Mouse (Mus musculus): ENCODE measurements around the gene Fam57b.

Fam57b gene

GRCm38 (mm10) chr7:126799468-126800268 lies 2.2 kb downstream of the Fam57b start:
- DNase-seq, result no peak

- no peak for DNase-seq
Measured at GRCm38 (mm10) chr7:126800269-126801056, 3.0 kb downstream of the Fam57b start.

- DNase-seq, result no peak
Measured at GRCm38 (mm10) chr7:126801057-126801422, 3.6 kb downstream of the Fam57b start.

GRCm38 (mm10) chr7:126802134-126802889 lies 4.8 kb downstream of the Fam57b start:
- no peak for DNase-seq

GRCm38 (mm10) chr7:126803181-126803580 lies 5.7 kb downstream of the Fam57b start:
- no peak for DNase-seq

- DNase-seq, result no peak
Measured at GRCm38 (mm10) chr7:126803751-126804150, 6.3 kb downstream of the Fam57b start.

- peak; percentile 51 for DNase-seq
Measured at GRCm38 (mm10) chr7:126806956-126807355, 9.5 kb downstream of the Fam57b start.

GRCm38 (mm10) chr7:126807405-126807804 lies 9.9 kb downstream of the Fam57b start:
- DNase-seq, result no peak

- peak; percentile 83 for DNase-seq
Measured at GRCm38 (mm10) chr7:126808703-126809455, 11.4 kb downstream of the Fam57b start.

GRCm38 (mm10) chr7:126809723-126810369 lies 12.4 kb downstream of the Fam57b start:
- DNase-seq, result no peak

- no peak for DNase-seq
Measured at GRCm38 (mm10) chr7:126815726-126816222, 18.3 kb downstream of the Fam57b start.

GRCm38 (mm10) chr7:126816494-126816893 lies 19.0 kb downstream of the Fam57b start:
- no peak for DNase-seq

GRCm38 (mm10) chr7:126817595-126817994 lies 20.1 kb downstream of the Fam57b start:
- DNase-seq, result no peak

GRCm38 (mm10) chr7:126818818-126819217 lies 21.4 kb downstream of the Fam57b start:
- DNase-seq, result no peak

GRCm38 (mm10) chr7:126821835-126822511 lies 24.5 kb downstream of the Fam57b start:
- DNase-seq, result peak; percentile 89

GRCm38 (mm10) chr7:126822741-126823140 lies 25.3 kb downstream of the Fam57b start:
- DNase-seq, result no peak

GRCm38 (mm10) chr7:126823202-126823711 lies 25.8 kb downstream of the Fam57b start:
- DNase-seq, result no peak

- no peak for DNase-seq
Measured at GRCm38 (mm10) chr7:126823940-126824339, 26.5 kb downstream of the Fam57b start.

- no peak for DNase-seq
Measured at GRCm38 (mm10) chr7:126825403-126825802, 27.9 kb downstream of the Fam57b start.

- DNase-seq, result no peak
Measured at GRCm38 (mm10) chr7:126825952-126826351, 28.5 kb downstream of the Fam57b start.

- no peak for DNase-seq
Measured at GRCm38 (mm10) chr7:126831539-126831938, 34.1 kb downstream of the Fam57b start, which contains the start of gene 4930451I11Rik. Gene 4930451I11Rik, minus strand, starts transcription at chr7:126831639.

Data from lung, postnatal 14 days (tissue).